Mouse (Mus musculus) bone marrow, adult 2 months (tissue): ENCODE results near the gene Vps18. TPM values are rescaled to one million over a fixed set of nuclear protein-coding genes. Genes with fewer than 3 reads are reported as not detected.
A peak's percentile ranks its signal among the peaks of the same experiment; 100 is the strongest.

Source experiments
- H3K27ac ChIP-seq: fragments of 200-500 bp; 2 replicates; pipeline ENCODE4 v1.5.1; 2012; ENCODE audit warnings: low read depth, mild to moderate bottlenecking, control low read depth, inconsistent platforms, low read length; ENCODE audit not compliant: control insufficient read depth, poor library complexity, insufficient read depth
- H3K4me1 ChIP-seq: fragments of 200-500 bp; 2 replicates; pipeline ENCODE4 v1.6.1; 2011; ENCODE audit warnings: low read length; ENCODE audit not compliant: control insufficient read depth, insufficient read depth
- H3K4me3 ChIP-seq: fragments of 200-500 bp; replicated peaks from 2 replicates; pipeline ENCODE3; 2011; ENCODE audit warnings: mild to moderate bottlenecking, low read depth, low read length, control low read depth; ENCODE audit not compliant: control insufficient read depth
- CTCF ChIP-seq: fragments of 200-500 bp; IDR thresholded peaks from 2 replicates; pipeline ENCODE4 v1.5.1; 2011; ENCODE audit warnings: low read length, control low read depth; ENCODE audit not compliant: control insufficient read depth, insufficient read depth
- POLR2A ChIP-seq: fragments of 200-500 bp; IDR thresholded peaks from 2 replicates; pipeline ENCODE4 v1.6.1; 2011; ENCODE audit warnings: low read depth, mild to moderate bottlenecking, control low read depth, low read length, borderline replicate concordance; ENCODE audit not compliant: control insufficient read depth
- WGBS: fragments of 180-500 bp; shearing (Covaris S2); methylation state at CpG from one replicate; pipeline ENCODE4 v1.1.7; 2018; 5-methylcytosine and 5-hydroxymethylcytosine counted together
- polyA plus RNA-seq: library from polyadenylated mRNA; stranded (reverse); fragments of >200 nt; gene quantifications from 2 replicates; pipeline ENCODE4 v1.2.4, GENCODE M21; 2011; ENCODE audit warnings: low replicate concordance; ENCODE audit not compliant: missing spikeins, insufficient read depth, insufficient read length

Gene Vps18
- polyA plus RNA-seq, 1 experiment: 9.7 TPM

- H3K4me1 ChIP-seq: peaks cover 2% of the 10 kb centered on the region; the same call in 1 of the 2 replicates
- 94% methylated on average over 17 of the region's 17 CpGs for WGBS
- no peak overlapping the region for H3K4me3 ChIP-seq
- no peak overlapping the region for H3K27ac ChIP-seq
- TF ChIP-seq POLR2A: no peak
- no peak for TF ChIP-seq CTCF
Measured at GRCm38 (mm10) chr2:119293311-119293710, 4.8 kb downstream of the Vps18 start.

GRCm38 (mm10) chr2:119293776-119294390, 5.3 kb downstream of the Vps18 start:
- Histone ChIP-seq H3K4me1 (peaks cover 5% of the 10 kb centered on the region; the same call in 1 of the 2 replicates), H3K27ac (no peak overlapping the region), H3K4me3 (no peak overlapping the region)
- no peak for TF ChIP-seq POLR2A
- no peak for TF ChIP-seq CTCF
- WGBS: 89% methylated on average over 34 of the region's 34 CpGs

DNA sequence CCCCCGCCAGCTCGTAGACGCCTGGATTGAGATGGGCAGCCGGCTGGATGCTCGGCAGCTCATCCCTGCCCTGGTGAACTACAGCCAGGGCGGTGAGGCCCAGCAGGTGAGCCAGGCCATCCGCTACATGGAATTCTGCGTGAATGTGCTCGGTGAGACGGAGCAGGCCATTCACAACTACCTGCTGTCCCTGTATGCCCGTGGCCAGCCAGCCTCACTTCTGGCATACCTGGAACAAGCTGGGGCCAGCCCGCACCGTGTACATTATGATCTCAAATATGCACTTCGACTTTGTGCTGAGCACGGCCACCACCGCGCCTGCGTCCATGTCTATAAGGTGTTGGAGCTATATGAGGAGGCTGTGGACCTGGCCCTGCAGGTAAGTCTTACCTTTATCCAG, 5.9 kb downstream of the Vps18 start:
- WGBS: 94% methylated on average over 18 of the region's 18 CpGs
- TF ChIP-seq POLR2A (no peak; the same call in 1 of the 2 replicates), CTCF (no peak)
- H3K4me3 ChIP-seq: no peak overlapping the region
- peaks cover 5% of the 10 kb centered on the region; the same call in 1 of the 2 replicates for H3K4me1 ChIP-seq
- H3K27ac ChIP-seq: no peak overlapping the region

GRCm38 (mm10) chr2:119296756-119297155, 8.2 kb downstream of the Vps18 start:
- Histone ChIP-seq H3K27ac (no peak overlapping the region), H3K4me1 (peaks cover 7% of the 10 kb centered on the region), H3K4me3 (no peak overlapping the region)
- TF ChIP-seq POLR2A (no peak), CTCF (no peak)
- WGBS: 59% methylated on average over 12 of the region's 12 CpGs

DNA sequence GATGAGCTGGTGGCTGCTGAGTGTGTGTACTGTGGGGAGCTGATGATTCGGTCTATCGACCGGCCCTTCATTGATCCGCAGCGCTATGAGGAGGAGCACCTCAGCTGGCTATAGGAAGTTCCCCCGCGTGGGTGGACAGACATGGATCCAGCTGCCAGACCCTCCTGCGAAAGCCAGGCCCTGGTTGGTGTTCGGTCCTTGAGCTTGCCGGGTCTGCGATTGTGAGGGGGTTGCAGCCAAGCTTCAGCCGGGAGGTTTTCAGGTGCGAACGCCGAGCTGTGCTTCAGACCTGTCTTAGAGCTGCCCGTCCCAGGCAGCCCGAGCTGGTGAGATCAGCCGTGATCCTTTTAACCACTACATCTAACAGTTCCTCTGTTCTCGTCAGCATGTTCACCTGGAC, 9.0 kb downstream of the Vps18 start:
- Histone ChIP-seq H3K4me3 (no peak overlapping the region), H3K27ac (no peak overlapping the region), H3K4me1 (peaks cover 7% of the 10 kb centered on the region)
- TF ChIP-seq CTCF (no peak), POLR2A (no peak)
- 92% methylated on average over 19 of the region's 19 CpGs for WGBS

DNA sequence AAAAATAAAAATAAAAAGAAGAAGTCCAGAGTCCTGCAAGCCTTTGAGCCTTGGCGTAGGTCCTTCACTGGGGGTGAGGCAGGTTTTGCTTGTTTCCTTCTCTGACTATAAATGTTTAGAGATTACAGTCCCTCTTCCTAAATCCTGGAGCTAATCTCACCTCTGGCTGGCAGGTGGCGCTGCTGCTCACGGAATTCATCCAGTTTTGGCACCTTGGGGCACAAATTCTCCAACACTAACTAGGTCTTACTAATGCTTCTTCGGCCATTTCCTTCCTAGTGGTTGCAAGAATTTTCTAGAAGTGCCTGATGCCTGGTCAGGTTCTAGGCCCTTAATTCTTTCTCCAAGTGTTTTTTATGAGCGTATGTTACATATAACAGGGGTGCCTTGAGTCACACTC, 9.8 kb downstream of the Vps18 start:
- TF ChIP-seq POLR2A: no peak
- peak; percentile 86 for TF ChIP-seq CTCF

DNA sequence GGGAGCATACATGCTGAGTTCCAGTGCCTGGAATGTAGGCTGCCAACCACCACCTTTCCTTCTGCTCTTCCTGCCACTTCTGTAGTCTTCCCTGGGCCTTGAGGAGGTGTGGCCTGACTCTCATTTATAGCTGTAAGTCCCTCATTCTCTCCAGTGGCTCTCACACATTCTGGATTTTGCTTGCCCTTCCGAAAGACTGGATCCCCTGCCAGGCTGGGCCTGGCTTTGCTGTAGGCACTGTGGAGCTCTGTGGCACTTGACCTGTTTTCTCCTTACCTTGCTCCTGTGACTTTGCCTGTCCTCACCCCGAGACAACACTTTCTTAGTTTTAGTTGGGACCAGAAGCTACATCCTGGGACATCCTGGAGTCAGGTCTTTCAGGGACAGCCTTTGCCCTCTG, 10.3 kb downstream of the Vps18 start:
- no peak overlapping the region for H3K27ac ChIP-seq
- H3K4me1 ChIP-seq: peaks cover 7% of the 10 kb centered on the region
- H3K4me3 ChIP-seq: no peak overlapping the region
- 87% methylated on average over 2 of the region's 2 CpGs for WGBS
- TF ChIP-seq POLR2A (no peak), CTCF (no peak)

More for the DNA sequence above, 9.8 kb downstream of the Vps18 start:
- Histone ChIP-seq H3K4me3 (no peak overlapping the region), H3K27ac (no peak overlapping the region), H3K4me1 (peaks cover 7% of the 10 kb centered on the region)
- 42% methylated on average over 5 of the region's 5 CpGs for WGBS

DNA sequence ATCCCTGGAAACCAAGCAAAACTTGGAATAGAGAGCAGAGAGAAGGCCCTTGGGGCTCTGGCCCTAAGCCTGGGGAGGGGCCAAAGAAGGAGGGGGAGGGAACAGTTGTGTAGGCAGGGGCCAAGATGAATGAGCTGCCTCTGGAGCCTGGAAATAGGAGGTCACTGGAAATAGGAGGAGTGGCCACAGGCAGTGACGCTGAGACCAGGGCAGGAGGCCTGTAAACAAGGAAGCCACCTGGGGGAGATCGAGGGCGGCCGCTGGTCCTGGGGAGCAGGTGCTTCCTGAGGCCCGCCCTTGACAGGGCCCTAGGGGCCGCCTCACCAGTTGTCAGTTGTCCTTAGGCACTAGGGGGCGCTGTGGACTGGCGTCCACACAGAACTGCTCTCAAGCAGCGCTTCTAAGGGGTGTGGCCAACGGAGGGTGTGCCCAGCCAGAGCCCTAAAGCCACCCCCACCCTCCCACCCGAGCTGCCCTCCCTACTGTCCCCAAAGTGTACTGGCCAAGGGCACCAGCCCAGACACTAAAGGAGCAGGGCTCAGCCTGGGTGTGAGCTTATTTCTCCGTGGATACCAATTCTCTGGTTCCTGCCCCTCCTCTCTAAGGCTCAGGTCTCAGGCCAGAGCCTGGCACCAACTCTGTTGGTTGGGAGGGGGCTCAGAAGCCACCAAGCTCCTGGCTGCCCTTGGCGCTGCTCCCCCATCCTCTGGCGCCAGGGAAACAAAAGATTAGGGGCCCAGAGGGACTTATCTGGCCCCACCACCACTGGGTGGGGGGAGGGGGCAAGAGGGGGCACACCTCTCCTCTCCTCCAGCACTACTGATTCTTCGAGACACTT, 11.7 kb downstream of the Vps18 start:
- peak overlapping the region; percentile 67 for H3K27ac ChIP-seq
- H3K4me3 ChIP-seq: no peak overlapping the region
- TF ChIP-seq CTCF (peak; percentile 90), POLR2A (no peak)
- peaks cover 7% of the 10 kb centered on the region for H3K4me1 ChIP-seq
- 4% methylated on average over 15 of the region's 15 CpGs for WGBS
